Mouse (Mus musculus): ENCODE data around the gene Sall1. TPM values are rescaled to one million over a fixed set of nuclear protein-coding genes. Genes with fewer than 3 reads are reported as not detected.

Sall1 gene
- 42.4 TPM in 2 replicates for polyA plus RNA-seq (2015; fragmentation: Nextera tagmentation; extraction: Ambion mirVana)

- Histone ChIP-seq H3K36me3 (no peaks in the 10 kb centered on the region), H3K4me2 (peak within 1 kb of the TSS; percentile 76), H3K27me3 (peaks cover 43% of the 10 kb centered on the region), H3K4me3 (replicated peaks) (peak within 1 kb of the TSS; percentile 75), H3K9ac (peak within 1 kb of the TSS; percentile 90), H3K27ac (peak within 1 kb of the TSS; percentile 99), H3K9me3 (replicated peaks) (no peaks in the 10 kb centered on the region), H3K4me1 (peaks cover 43% of the 10 kb centered on the region)
- no peak for ATAC-seq (replicated peaks; ENCODE audit: low FRiP score)
- WGBS, result under 1% methylated on average over 25 of the region's 25 CpGs
Measured at GRCm38 (mm10) chr8:89043940-89044339, at the start of gene Sall1. Gene Sall1, minus strand, starts transcription at chr8:89044162.

- Histone ChIP-seq H3K27me3 (no peaks in the 10 kb centered on the region), H3K4me2 (no peak overlapping the region), H3K9me3 (replicated peaks) (no peaks in the 10 kb centered on the region), H3K27ac (no peak overlapping the region), H3K4me1 (peaks cover 4% of the 10 kb centered on the region; the same call in 1 of the 2 replicates), H3K36me3 (no peaks in the 10 kb centered on the region), H3K9ac (no peak overlapping the region), H3K4me3 (replicated peaks) (no peak overlapping the region)
- peak; percentile 58 for ATAC-seq (replicated peaks; ENCODE audit: low FRiP score)
- 28% methylated on average over 5 of the region's 5 CpGs for WGBS
Measured at GRCm38 (mm10) chr8:89089916-89090315, 46.0 kb upstream of the Sall1 start.

GRCm38 (mm10) chr8:89079147-89079546 is 35.2 kb upstream of the Sall1 start:
- no peak overlapping the region for H3K4me2 ChIP-seq
- no peaks in the 10 kb centered on the region for H3K9me3 ChIP-seq (replicated peaks)
- WGBS, result 80% methylated on average over 2 of the region's 2 CpGs
- H3K9ac ChIP-seq, result no peak overlapping the region
- H3K27ac ChIP-seq, result no peak overlapping the region
- no peaks in the 10 kb centered on the region for H3K36me3 ChIP-seq
- H3K27me3 ChIP-seq, result no peaks in the 10 kb centered on the region
- no peak for ATAC-seq (replicated peaks; ENCODE audit: low FRiP score)
- no peak overlapping the region for H3K4me3 ChIP-seq (replicated peaks)
- 0 out of 2 replicates have a peak, but pooled peaks cover 8% of the 10 kb centered on the region for H3K4me1 ChIP-seq

- H3K27me3 ChIP-seq, result no peaks in the 10 kb centered on the region
- 8% methylated on average over 3 of the region's 3 CpGs for WGBS
- ATAC-seq (replicated peaks; ENCODE audit: low FRiP score), result no peak
- no peak overlapping the region for H3K4me2 ChIP-seq
- no peak overlapping the region for H3K27ac ChIP-seq
- H3K4me1 ChIP-seq, result peaks cover 8% of the 10 kb centered on the region
- no peaks in the 10 kb centered on the region for H3K9me3 ChIP-seq (replicated peaks)
- H3K9ac ChIP-seq, result no peak overlapping the region
- no peak overlapping the region for H3K4me3 ChIP-seq (replicated peaks)
- no peaks in the 10 kb centered on the region for H3K36me3 ChIP-seq
Measured at GRCm38 (mm10) chr8:89072968-89073382, 29.0 kb upstream of the Sall1 start.

- H3K27ac ChIP-seq, result no peak overlapping the region
- no peaks in the 10 kb centered on the region for H3K36me3 ChIP-seq
- no peaks in the 10 kb centered on the region for H3K27me3 ChIP-seq
- no peak for ATAC-seq (replicated peaks; ENCODE audit: low FRiP score)
- no peak overlapping the region for H3K4me3 ChIP-seq (replicated peaks)
- no peak overlapping the region for H3K9ac ChIP-seq
- WGBS, result 84% methylated on average over 3 of the region's 3 CpGs
- H3K9me3 ChIP-seq (replicated peaks), result no peaks in the 10 kb centered on the region
- H3K4me1 ChIP-seq, result peaks cover 14% of the 10 kb centered on the region
- H3K4me2 ChIP-seq, result no peak overlapping the region
Measured at GRCm38 (mm10) chr8:89067499-89067898, 23.5 kb upstream of the Sall1 start.

- ATAC-seq (replicated peaks; ENCODE audit: low FRiP score), result 0 out of 2 replicates have a peak, but pooled peaks have one; percentile 25
- no peaks in the 10 kb centered on the region for H3K27me3 ChIP-seq
- 36% methylated on average over 9 of the region's 9 CpGs for WGBS
- no peak overlapping the region for H3K4me3 ChIP-seq (replicated peaks)
- H3K4me1 ChIP-seq, result peaks cover 14% of the 10 kb centered on the region
- no peaks in the 10 kb centered on the region for H3K9me3 ChIP-seq (replicated peaks)
- H3K36me3 ChIP-seq, result no peaks in the 10 kb centered on the region
- H3K4me2 ChIP-seq, result no peak overlapping the region
- H3K27ac ChIP-seq, result peak overlapping the region; percentile 18; the same call in 1 of the 2 replicates
- H3K9ac ChIP-seq, result no peak overlapping the region
Measured at GRCm38 (mm10) chr8:89064042-89064441, 20.1 kb upstream of the Sall1 start.

- Histone ChIP-seq H3K4me1 (peaks cover 14% of the 10 kb centered on the region), H3K9me3 (replicated peaks) (no peaks in the 10 kb centered on the region), H3K36me3 (no peaks in the 10 kb centered on the region), H3K4me2 (no peak overlapping the region), H3K4me3 (replicated peaks) (no peak overlapping the region), H3K9ac (no peak overlapping the region), H3K27me3 (no peaks in the 10 kb centered on the region), H3K27ac (0 out of 2 replicates have a peak overlapping the region, but pooled peaks have one; percentile 18)
- ATAC-seq (replicated peaks; ENCODE audit: low FRiP score), result no peak
- 77% methylated on average over 10 of the region's 10 CpGs for WGBS
Measured at GRCm38 (mm10) chr8:89063366-89064040, 19.5 kb upstream of the Sall1 start.

GRCm38 (mm10) chr8:89060717-89061116 is 16.8 kb upstream of the Sall1 start:
- Histone ChIP-seq H3K9ac (no peak overlapping the region), H3K27me3 (no peaks in the 10 kb centered on the region), H3K36me3 (no peaks in the 10 kb centered on the region), H3K4me1 (peaks cover 14% of the 10 kb centered on the region), H3K9me3 (replicated peaks) (no peaks in the 10 kb centered on the region), H3K4me3 (replicated peaks) (no peak overlapping the region), H3K27ac (no peak overlapping the region), H3K4me2 (no peak overlapping the region)
- WGBS, result 87% methylated on average over 8 of the region's 8 CpGs
- ATAC-seq (replicated peaks; ENCODE audit: low FRiP score), result no peak

- Histone ChIP-seq H3K27ac (no peak overlapping the region), H3K36me3 (no peaks in the 10 kb centered on the region), H3K4me1 (peaks cover 15% of the 10 kb centered on the region), H3K4me2 (no peak overlapping the region), H3K4me3 (replicated peaks) (no peak overlapping the region), H3K9me3 (replicated peaks) (no peaks in the 10 kb centered on the region), H3K9ac (no peak overlapping the region), H3K27me3 (no peaks in the 10 kb centered on the region)
- WGBS, result 73% methylated on average over 6 of the region's 6 CpGs
- no peak for ATAC-seq (replicated peaks; ENCODE audit: low FRiP score)
Measured at GRCm38 (mm10) chr8:89059507-89059906, 15.5 kb upstream of the Sall1 start.

GRCm38 (mm10) chr8:89052880-89053279 is 8.9 kb upstream of the Sall1 start:
- no peaks in the 10 kb centered on the region for H3K9me3 ChIP-seq (replicated peaks)
- H3K27me3 ChIP-seq, result peaks cover 31% of the 10 kb centered on the region
- no peak overlapping the region for H3K4me3 ChIP-seq (replicated peaks)
- H3K4me2 ChIP-seq, result no peak overlapping the region
- peaks cover 27% of the 10 kb centered on the region; the same call in 1 of the 2 replicates for H3K4me1 ChIP-seq
- no peak overlapping the region for H3K27ac ChIP-seq
- no peak for ATAC-seq (replicated peaks; ENCODE audit: low FRiP score)
- no peak overlapping the region for H3K9ac ChIP-seq
- H3K36me3 ChIP-seq, result no peaks in the 10 kb centered on the region
- WGBS, result 90% methylated on average over 7 of the region's 7 CpGs

- Histone ChIP-seq H3K4me2 (peak overlapping the region; percentile 76), H3K27ac (peak overlapping the region; percentile 99), H3K4me1 (peaks cover 53% of the 10 kb centered on the region), H3K27me3 (peaks cover 54% of the 10 kb centered on the region), H3K9me3 (replicated peaks) (no peaks in the 10 kb centered on the region), H3K4me3 (replicated peaks) (peak overlapping the region; percentile 75), H3K9ac (no peak overlapping the region), H3K36me3 (no peaks in the 10 kb centered on the region)
- ATAC-seq (replicated peaks; ENCODE audit: low FRiP score), result no peak
- 3% methylated on average over 25 of the region's 26 CpGs for WGBS
Measured at GRCm38 (mm10) chr8:89046639-89047348, 2.8 kb upstream of the Sall1 start.

- H3K36me3 ChIP-seq, result no peaks in the 10 kb centered on the region
- peak overlapping the region; percentile 90 for H3K9ac ChIP-seq
- H3K4me3 ChIP-seq (replicated peaks), result peak overlapping the region; percentile 75
- H3K4me2 ChIP-seq, result peak overlapping the region; percentile 76
- H3K4me1 ChIP-seq, result peaks cover 53% of the 10 kb centered on the region
- H3K27ac ChIP-seq, result peak overlapping the region; percentile 99
- no peaks in the 10 kb centered on the region for H3K9me3 ChIP-seq (replicated peaks)
- WGBS, result 2% methylated on average over 13 of the region's 15 CpGs
- H3K27me3 ChIP-seq, result peaks cover 55% of the 10 kb centered on the region
- 0 out of 2 replicates have a peak, but pooled peaks have one; percentile 1 for ATAC-seq (replicated peaks; ENCODE audit: low FRiP score)
Measured at GRCm38 (mm10) chr8:89046226-89046625, 2.3 kb upstream of the Sall1 start.

Measured in kidney, embryonic 15.5 days (tissue).